Mouse (Mus musculus) CD4-positive, CD25-positive, alpha-beta regulatory T cell, adult 9 weeks (primary cell): ENCODE results near the gene Ndufa13. TPM values are rescaled to one million over a fixed set of nuclear protein-coding genes. Genes with fewer than 3 reads are reported as not detected.

Experiments
- polyA plus RNA-seq: library from polyadenylated mRNA; unstranded; fragments of 100-300 nt; shearing (Covaris generic); gene quantifications from one replicate; pipeline ENCODE4 v1.2.1, GENCODE M21; 2017

The Ndufa13 gene
- polyA plus RNA-seq, result 216 TPM

GRCm38 (mm10) chr8:69902163-69903062 is at the start of gene Ndufa13, which contains the start of the genes Tssk6 and Yjefn3:
Ndufa13 (minus strand) TSS chr8:69902558.
Tssk6 (plus strand) TSS chr8:69902184.
Yjefn3 (minus strand) TSS chr8:69902712.

DNA sequence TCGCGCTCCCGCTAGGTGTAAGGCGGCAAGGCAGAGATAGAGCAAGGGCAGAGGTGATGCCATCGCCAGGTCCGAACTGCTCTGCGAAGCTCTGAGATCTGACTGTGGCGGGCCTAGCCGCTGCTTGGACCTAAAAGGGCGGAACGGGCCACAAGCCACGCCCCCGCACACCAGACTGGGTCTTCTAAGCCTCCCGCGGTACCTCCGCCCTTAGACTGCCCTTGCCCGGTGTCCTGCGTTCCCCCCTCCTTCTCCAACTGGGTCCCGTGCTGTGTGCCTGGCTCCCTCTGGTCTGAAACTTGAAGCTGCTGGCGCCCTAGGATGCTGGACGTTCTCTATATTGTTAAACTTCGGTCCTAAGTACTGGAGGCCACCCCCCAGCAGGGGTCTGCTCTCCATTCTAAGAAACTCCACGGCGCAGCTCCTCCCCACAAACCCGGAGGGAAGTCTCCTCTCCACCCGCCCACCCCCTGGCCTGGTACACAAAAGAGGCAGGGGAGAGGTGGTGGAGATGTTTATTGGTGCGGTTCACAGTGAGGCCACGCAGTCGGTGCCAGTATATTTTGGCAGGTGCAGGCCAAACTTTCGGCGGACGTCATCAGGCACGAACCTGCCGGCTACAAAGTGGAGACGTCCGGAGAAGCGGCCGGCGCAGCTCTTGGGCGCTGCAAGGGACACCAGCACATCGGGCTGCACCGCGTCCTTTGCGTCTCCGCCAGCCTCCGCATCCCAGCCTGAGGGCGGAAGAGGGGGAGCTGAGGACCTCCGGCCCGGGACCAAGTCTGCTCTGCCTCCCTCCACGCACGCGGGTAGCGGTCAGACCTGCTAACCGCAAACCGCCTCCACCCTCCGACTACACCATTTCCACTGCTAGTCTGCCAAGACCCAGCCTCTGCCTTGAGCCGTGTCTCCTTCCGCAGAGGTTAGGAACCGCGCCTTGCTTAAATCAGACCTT is 14.8 kb downstream of the Ndufa13 start, which contains the start of gene Cilp2:
Cilp2 (minus strand) TSS at position 399 of the 955 bp plus-strand sequence.

Other genes with a start within 250 kb of the Ndufa13 start
- 0.89 TPM for gene Zfp964, start 248.1 kb downstream of the Ndufa13 start, polyA plus RNA-seq
- gene Zfp869, start 191.8 kb downstream of the Ndufa13 start, polyA plus RNA-seq, result 68.1 TPM
- gene Zfp963, start 152.6 kb downstream of the Ndufa13 start, polyA plus RNA-seq, result 11.1 TPM
- 4.0 TPM for gene Gm20422, start 127.7 kb downstream of the Ndufa13 start, polyA plus RNA-seq
- gene Atp13a1, start 111.4 kb downstream of the Ndufa13 start, polyA plus RNA-seq, result 16.4 TPM
- 38.1 TPM for gene Zfp866, start 111.4 kb downstream of the Ndufa13 start, polyA plus RNA-seq
- 185 TPM for gene Gmip, start 93.9 kb downstream of the Ndufa13 start, polyA plus RNA-seq
- 0.73 TPM for gene Lpar2, start 80.1 kb downstream of the Ndufa13 start, polyA plus RNA-seq
- gene Pbx4, start 70.1 kb downstream of the Ndufa13 start, polyA plus RNA-seq, result 18.5 TPM
- gene Cilp2, start 14.9 kb downstream of the Ndufa13 start, polyA plus RNA-seq, result not detected
- gene Tssk6, start 374 bp downstream of the Ndufa13 start, polyA plus RNA-seq, result 1.4 TPM
- 1.4 TPM for gene Yjefn3, start 154 bp upstream of the Ndufa13 start, polyA plus RNA-seq
- 14.8 TPM for gene Gatad2a, start 93.8 kb upstream of the Ndufa13 start, polyA plus RNA-seq
- 25.3 TPM for gene Mau2, start 140.2 kb upstream of the Ndufa13 start, polyA plus RNA-seq
- gene Sugp1, start 140.3 kb upstream of the Ndufa13 start, polyA plus RNA-seq, result 74.4 TPM
- 0.51 TPM for gene Tm6sf2, start 170.4 kb upstream of the Ndufa13 start, polyA plus RNA-seq
- gene Hapln4, start 180.9 kb upstream of the Ndufa13 start, polyA plus RNA-seq, result not detected
- gene Ncan, start 218.3 kb upstream of the Ndufa13 start, polyA plus RNA-seq, result not detected
- gene Nr2c2ap, start 228.8 kb upstream of the Ndufa13 start, polyA plus RNA-seq, result 69.0 TPM
- gene Rfxank, start 236.6 kb upstream of the Ndufa13 start, polyA plus RNA-seq, result 46.9 TPM
- gene Borcs8, start 236.9 kb upstream of the Ndufa13 start, polyA plus RNA-seq, result 73.1 TPM
- 2.6 TPM for gene Mef2b, start 237.2 kb upstream of the Ndufa13 start, polyA plus RNA-seq